Mouse (Mus musculus): ENCODE data around the gene Tmem178b.

Tmem178b gene

DNA sequence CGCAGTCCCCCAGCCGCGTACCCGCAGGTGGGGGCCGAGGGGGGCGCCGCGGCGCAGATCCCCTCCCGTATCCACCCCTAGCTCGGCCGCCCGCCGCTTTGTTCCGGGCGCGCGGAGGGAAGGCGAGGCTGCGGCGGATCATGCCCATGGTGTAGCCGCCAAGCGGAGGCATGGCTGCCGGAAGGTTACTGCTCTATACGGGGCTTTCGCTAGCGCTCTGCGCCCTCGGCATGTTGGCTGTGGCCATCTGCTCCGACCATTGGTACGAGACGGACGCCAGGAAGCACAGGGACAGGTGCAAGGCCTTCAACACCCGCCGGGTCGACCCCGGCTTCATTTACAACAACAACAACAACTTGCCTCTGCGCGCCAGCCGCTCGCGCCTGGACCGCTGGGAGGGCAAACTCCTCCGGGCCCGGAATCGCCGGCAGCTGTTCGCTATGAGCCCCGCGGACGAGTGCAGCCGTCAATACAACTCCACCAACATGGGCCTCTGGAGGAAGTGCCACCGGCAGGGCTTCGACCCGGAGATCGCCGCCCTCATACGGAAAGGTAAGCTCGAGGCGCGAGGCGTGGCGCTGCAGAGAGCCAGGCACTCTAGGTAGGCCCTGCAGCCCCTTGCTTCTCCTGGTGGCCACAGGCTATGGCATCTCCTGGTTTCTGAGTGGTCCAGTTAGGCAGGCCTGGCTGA, at the start of gene Tmem178b:
TSS of gene Tmem178b (plus strand) at position 371 of the 691 bp plus-strand sequence.
- DNase-seq (ENCODE audit: low read depth in 2 of 2, low spot score in 2 of 2), result no peak

GRCm38 (mm10) chr6:39828736-39829135, 44.3 kb upstream of the Tmem178b start:
- DNase-seq (ENCODE audit: low read depth in 2 of 2, low spot score in 2 of 2), result no peak

DNA sequence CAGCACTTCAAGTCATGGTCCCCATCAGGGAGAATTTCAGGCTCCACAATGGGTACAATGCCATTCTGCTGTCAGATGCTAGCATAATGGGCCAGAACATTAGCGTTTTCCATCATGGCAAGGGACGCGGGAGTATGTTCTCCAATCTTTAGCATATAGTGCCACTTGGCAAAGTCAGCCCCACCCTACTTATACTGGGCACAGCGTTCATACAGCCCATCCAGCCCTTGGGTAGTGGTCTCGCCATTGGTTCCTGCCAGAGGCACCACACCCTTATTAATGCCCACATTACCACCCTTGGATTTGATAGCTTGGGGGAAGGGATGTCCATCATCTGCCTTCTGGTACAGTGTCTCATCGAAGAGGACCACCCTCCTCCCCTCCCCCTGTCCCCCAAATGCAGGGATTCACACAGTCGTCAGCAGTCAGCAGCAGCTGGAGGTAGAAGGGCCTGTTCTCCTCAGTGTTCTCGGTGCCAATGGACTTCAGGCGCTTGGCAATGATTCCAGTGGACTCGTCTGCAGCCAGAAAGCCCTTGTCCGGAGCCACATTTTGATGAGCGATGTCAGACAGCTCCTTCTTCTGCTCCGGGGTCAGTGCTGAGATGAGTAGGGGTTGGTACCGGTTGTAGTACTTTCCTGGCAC, 29.3 kb upstream of the Tmem178b start:
- DNase-seq (ENCODE audit: low read depth in 2 of 2, low spot score in 2 of 2), result no peak

GRCm38 (mm10) chr6:39847538-39847937, 25.5 kb upstream of the Tmem178b start:
- DNase-seq (ENCODE audit: low read depth in 2 of 2, low spot score in 2 of 2), result no peak

DNA sequence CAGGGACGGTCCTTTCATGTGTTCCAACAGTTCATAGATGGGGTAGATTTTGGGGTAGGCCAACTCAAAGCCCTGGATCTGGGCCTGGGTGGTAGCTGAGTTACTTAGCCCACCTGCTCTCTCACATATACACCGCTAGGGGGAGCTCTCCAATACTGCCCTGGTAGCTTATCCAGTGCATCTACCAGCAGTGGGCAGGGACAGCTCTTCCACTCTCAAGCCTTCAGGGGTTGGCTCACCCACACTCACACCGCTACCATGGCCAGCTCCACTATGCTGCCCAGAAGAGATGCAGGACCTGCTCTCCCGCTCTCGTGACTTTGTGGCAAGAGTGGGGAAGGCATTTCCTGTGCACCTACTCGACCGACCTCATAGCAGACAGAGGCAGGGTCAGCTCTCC, 24.3 kb upstream of the Tmem178b start:
- no peak for DNase-seq (ENCODE audit: low read depth in 2 of 2, low spot score in 2 of 2)

DNA sequence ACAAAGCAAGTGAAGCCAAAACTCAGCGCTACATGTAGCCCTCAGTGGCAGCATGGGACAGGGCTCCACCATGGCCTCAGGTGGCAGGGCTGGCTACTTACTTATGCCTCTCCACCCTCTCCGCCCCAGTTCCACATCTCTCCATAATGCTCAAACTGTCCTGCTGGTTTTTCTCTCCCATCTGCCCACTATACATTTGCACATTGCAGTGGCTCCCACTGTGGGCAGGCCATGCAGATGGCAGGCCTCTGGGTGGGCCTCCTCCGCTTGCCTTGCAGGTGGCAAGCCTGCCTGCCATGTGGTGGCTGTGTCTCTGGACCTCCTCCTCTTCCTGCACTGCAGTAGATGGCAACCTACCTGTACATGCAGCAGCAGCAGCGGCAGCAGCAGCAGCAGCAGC, 23.4 kb upstream of the Tmem178b start:
- DNase-seq (ENCODE audit: low read depth in 2 of 2, low spot score in 2 of 2), result no peak

DNA sequence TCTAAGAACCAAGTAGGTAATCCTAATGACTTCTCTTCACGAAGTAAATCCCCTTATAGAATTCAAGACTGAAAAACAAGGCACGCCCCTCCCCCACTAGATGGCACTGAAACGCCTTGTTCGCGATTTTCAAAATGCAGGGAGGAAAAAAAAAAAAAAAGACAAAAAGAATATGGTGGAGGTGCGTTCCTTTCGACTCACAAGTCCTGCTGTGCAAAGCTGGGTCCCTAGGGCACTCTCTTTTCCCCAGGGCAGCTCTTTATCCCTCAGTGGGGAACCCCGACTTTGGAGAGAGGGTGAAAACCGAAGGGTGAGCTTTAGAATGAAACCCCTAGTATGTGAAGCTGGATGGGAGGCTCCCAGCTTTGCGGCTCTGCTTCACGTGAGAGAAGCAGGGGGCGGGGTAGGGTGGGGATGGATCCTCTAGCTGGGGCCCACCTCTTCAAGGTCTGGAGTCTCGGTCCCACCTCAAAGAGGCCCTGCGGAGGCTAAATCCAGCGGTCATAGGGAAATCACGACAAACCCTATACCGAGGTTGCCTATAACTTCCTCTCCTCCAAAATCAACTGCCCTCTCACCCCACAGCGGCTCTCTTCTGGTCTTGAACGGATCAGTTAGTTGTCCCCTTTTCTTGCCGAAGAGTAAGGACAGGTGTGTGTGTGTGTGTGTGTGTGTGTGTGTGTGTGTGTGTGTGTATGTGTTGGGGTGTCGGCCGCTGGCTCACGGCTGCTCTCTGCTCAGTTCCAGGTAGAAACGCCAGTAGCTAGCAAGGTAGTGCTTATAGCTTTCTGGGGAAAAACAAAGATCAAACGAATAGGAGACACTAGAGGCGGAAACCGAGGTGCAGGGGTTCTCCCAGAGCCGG, 2.6 kb upstream of the Tmem178b start:
- DNase-seq (ENCODE audit: low read depth in 2 of 2, low spot score in 2 of 2), result no peak

- no peak for DNase-seq (ENCODE audit: low read depth in 2 of 2, low spot score in 2 of 2)
Measured at GRCm38 (mm10) chr6:39871381-39872305, 1.4 kb upstream of the Tmem178b start.

- DNase-seq (ENCODE audit: low read depth in 2 of 2, low spot score in 2 of 2), result no peak
Measured at GRCm38 (mm10) chr6:39872306-39872900, 668 bp upstream of the Tmem178b start.

DNA sequence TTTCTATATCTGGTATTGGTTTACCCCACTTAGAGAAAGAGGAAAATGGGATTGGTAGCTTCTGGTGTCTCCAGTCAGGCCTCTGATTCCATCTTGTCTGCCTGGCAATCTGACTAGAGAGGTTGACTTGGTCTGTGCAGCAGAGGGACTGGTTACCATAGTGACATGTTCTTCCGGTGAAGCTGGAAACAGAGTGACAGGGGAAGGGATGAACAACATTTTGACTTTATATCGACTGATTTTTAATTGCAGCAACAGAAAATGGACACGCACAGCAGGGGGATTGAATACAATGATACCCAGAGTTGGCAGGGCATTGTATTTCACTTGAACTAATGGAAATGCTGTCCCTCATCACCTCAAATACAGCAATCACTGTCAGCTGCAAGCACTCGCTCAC, 2.1 kb downstream of the Tmem178b start:
- DNase-seq (ENCODE audit: low read depth in 2 of 2, low spot score in 2 of 2), result no peak

DNA sequence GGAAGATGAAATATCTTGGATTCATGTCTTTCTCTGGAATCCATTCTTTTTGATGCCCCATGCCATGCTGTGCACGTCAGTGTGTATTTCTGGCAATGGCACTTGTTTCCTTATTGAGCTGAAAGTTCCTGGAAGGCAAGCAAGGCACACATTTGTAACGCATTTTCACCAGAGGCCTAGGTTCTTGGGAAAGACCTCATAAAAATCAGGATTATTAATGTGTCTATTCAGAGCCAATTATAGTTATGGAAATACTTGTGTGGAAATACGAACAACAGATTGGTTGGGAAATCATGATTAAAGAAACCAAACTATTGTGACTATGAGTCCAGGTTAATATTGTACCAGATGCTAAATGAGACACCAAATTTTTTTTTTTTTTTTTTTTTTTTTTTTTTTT, 3.4 kb downstream of the Tmem178b start:
- DNase-seq (ENCODE audit: low read depth in 2 of 2, low spot score in 2 of 2), result no peak

GRCm38 (mm10) chr6:39890811-39891210, 17.7 kb downstream of the Tmem178b start:
- DNase-seq (ENCODE audit: low read depth in 2 of 2, low spot score in 2 of 2), result no peak

- DNase-seq (ENCODE audit: low read depth in 2 of 2, low spot score in 2 of 2), result no peak
Measured at GRCm38 (mm10) chr6:39896500-39896899, 23.4 kb downstream of the Tmem178b start.

GRCm38 (mm10) chr6:39899231-39899630, 26.2 kb downstream of the Tmem178b start:
- DNase-seq (ENCODE audit: low read depth in 2 of 2, low spot score in 2 of 2), result no peak

GRCm38 (mm10) chr6:39903220-39903773, 30.2 kb downstream of the Tmem178b start:
- no peak for DNase-seq (ENCODE audit: low read depth in 2 of 2, low spot score in 2 of 2)

DNA sequence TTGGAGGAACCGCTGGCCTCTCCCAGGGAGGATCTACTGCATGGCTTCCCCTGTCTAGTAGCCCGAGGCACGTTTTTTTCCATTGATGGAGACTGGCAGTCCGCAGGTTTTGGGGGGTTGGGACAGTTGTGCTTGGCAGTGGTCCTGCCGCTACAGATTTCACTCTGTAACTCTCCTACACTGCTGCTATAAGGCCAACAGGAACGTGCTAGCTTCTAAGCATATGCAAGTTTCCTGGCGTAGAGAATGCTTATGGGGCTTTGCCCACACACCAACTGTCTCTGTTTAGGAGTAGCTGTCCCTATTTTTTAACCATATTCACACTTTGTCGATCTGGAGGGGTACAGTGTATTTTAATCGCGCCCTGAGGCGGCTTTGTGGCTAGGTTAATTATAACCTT, 30.8 kb downstream of the Tmem178b start:
- no peak for DNase-seq (ENCODE audit: low read depth in 2 of 2, low spot score in 2 of 2)

GRCm38 (mm10) chr6:39914956-39915355, 41.9 kb downstream of the Tmem178b start:
- DNase-seq (ENCODE audit: low read depth in 2 of 2, low spot score in 2 of 2), result no peak

GRCm38 (mm10) chr6:39915636-39916281, 42.7 kb downstream of the Tmem178b start:
- DNase-seq (ENCODE audit: low read depth in 2 of 2, low spot score in 2 of 2), result no peak

DNA sequence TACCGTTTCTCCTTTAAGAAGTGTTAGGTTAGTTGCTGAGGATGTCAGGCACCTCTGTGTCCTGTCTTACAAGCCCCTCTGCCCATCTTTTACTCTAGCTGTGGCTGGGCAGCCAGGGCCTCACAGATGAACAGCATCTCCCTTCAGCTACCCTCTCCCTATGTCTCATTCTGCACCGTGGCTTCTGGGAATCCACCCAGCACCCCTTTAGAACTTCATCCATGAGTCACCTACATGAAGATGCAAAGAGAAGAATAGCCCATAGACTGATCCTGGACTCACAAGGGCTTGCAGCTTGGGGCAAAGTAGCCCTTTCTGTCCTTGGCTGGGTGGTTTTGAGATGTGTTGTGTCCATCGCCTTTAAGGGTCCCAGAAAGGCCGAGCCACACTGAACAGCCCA, 43.4 kb downstream of the Tmem178b start:
- DNase-seq (ENCODE audit: low read depth in 2 of 2, low spot score in 2 of 2), result no peak

DNA sequence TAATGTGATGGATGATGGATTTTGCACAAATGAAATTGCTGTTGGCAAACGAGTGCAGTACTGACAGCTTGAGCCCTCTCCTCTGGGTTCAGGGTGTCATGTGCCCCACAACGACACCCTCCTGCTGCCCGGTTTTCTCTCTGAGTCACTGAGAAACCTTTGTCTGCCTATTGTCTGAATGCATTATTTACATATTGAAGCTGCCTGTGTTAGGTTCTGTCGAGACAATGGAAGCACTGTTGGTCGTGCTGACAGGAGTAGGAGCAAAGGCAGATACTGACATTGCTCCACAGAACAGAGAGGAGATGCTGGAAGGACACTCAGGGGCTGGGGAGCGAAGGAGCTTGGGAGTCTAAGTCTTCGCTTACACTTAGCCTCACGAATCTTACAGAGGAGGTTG, 44.2 kb downstream of the Tmem178b start:
- DNase-seq (ENCODE audit: low read depth in 2 of 2, low spot score in 2 of 2), result no peak
